Mouse (Mus musculus) testis, adult 2 months (tissue): Measurements from ENCODE around the gene Myadml2.

ENCODE experiments used
- CTCF ChIP-seq: fragments of 200-500 bp; IDR thresholded peaks from 2 replicates; pipeline ENCODE4 v1.5.1; 2012; ENCODE audit warnings: low read depth, mild to moderate bottlenecking, inconsistent platforms, low read length, moderate library complexity; ENCODE audit not compliant: control insufficient read depth, insufficient read depth, insufficient replicate concordance
- POLR2A ChIP-seq: fragments of 200-500 bp; IDR thresholded peaks from 2 replicates; pipeline ENCODE4 v1.6.1; 2012; ENCODE audit warnings: low read depth, mild to moderate bottlenecking, inconsistent platforms, low read length, moderate library complexity; ENCODE audit not compliant: control insufficient read depth

GRCm38 (mm10) chr11:120626785-120627467 lies 21.0 kb downstream of the Myadml2 start:
- no peak for TF ChIP-seq CTCF
- TF ChIP-seq POLR2A, result no peak
